Mouse (Mus musculus) naive thymus-derived CD4-positive, alpha-beta T cell, adult 2 months (primary cell): Measurements from ENCODE around the gene Ctrb1.

Experiments
- DNase-seq: peaks from one replicate; pipeline ENCODE4 v3.0.0-alpha.2; 2011; ENCODE audit warnings: low read depth

The Ctrb1 gene

GRCm38 (mm10) chr8:111680423-111681028 lies 10.3 kb downstream of the Ctrb1 start:
- no peak for DNase-seq

DNA sequence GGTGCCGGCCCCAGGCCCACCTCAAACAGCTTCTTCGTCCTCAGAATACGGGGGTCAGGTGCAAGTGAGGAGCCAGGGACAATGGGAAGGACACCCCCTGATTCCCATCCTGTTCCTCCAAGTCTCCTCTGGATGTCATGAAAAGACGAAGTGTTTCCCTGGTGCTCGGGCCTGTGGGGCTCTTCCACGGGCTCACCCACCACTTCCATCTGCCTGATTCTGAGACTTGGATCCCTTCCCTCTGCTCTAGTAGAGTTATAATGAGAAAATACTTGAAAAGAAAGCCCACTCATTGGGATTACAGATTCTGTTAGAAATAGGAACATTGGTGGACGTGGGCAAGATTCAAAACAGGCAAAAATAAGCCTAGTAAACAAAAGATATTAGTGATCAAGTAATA lies 12.0 kb downstream of the Ctrb1 start:
- no peak for DNase-seq

- peak; percentile 79 for DNase-seq
These were observed 12.7 kb downstream of the Ctrb1 start for GRCm38 (mm10) chr8:111678111-111678510.

- peak; percentile 59 for DNase-seq
These were observed 14.6 kb downstream of the Ctrb1 start for GRCm38 (mm10) chr8:111676237-111676636.

- DNase-seq: no peak
These were observed 24.1 kb downstream of the Ctrb1 start for GRCm38 (mm10) chr8:111666751-111667150.

- DNase-seq: peak; percentile 71
These were observed 28.3 kb downstream of the Ctrb1 start for GRCm38 (mm10) chr8:111662473-111662872.

- no peak for DNase-seq
These were observed 31.9 kb downstream of the Ctrb1 start for GRCm38 (mm10) chr8:111658819-111659423.

GRCm38 (mm10) chr8:111657312-111657854 lies 33.4 kb downstream of the Ctrb1 start:
- no peak for DNase-seq

- DNase-seq: no peak
These were observed 37.3 kb downstream of the Ctrb1 start for GRCm38 (mm10) chr8:111653524-111653923.

- DNase-seq: no peak
These were observed 40.2 kb downstream of the Ctrb1 start for GRCm38 (mm10) chr8:111650651-111651050.

DNA sequence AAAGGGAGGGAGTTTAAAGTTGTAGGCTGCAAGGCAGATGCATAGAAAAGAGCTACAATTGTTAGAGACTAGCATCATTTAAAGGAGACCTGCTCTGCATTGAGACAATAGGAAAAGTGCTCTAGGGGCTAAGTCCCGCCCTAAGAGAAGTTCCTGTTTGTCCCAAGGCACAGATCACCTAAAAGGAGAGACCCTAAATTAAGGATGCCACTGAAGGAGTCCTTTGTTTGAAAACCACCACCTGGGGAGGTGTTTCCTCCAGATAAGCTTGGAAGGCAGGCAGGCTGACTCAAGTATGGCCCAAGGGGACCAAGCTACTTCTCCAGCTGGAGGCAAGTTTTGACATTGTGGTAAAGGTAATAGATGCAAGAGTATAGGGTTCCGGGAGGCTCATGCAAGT lies 42.0 kb downstream of the Ctrb1 start:
- DNase-seq: no peak

DNA sequence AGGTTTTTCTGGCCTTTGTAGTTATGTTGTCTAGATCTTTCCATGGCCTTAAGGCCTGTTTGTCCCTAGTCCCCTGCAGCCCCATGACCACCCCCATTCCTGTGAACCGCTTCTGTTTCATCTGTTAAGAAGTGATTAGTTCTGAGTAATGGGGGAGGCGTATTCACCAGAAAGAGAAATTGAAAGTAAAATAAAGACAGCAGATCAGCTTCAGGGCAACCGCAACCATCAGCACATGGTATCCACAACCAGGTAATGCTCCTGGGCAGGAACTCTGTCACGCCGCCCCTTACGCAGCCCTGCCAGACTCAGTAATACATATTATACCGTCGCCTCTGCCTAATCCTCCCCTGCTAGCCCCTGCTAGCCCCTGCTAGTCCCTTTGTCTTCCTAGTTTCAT lies 45.1 kb downstream of the Ctrb1 start:
- peak; percentile 76 for DNase-seq

- peak; percentile 87 for DNase-seq
These were observed 46.3 kb downstream of the Ctrb1 start for GRCm38 (mm10) chr8:111644286-111645051.

DNA sequence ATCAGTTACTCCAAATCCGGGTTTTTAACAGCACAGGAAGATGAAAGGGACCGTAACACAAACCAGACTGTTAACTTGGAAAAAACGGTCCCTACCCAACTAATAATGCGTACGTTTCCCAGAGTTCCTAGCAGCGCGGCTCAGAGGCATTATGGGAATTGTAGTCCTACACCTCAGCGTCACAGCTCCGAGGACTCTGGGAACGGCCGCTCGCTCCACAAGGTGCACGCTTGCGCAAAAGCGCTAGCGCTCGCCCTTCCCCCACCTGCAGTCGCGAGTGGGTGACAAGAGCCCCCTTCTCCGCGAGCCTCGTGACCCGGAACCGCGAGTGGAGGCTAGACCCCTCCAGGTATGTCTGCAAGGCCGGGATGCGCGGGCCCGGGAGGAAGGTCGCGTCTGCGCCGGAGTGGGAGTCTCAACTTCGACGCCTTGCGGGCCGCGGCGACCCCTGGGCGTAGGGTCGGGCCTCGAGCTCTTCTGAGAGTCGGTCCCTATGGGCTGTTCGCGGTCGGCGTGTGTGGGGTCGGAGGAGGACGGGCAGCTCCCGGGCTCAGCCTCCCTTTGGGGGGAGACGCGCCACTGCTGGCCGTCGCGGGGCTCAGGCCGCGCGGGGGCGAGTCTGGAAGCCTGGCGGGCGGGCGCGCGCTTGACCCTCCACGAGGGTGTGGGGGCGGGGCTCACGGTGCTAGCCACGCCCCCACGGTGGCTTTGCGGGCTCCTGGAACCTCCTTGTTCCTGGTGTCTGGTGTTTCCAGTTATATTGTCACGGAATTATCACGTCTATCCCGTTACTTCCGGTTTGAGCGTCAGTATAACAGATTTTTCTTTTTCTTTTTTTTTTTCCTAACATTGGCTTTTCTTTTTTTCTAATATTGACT lies 47.3 kb downstream of the Ctrb1 start, which contains the start of gene Zfp1:
Gene Zfp1 (plus strand): TSS at position 138 of the 878 bp plus-strand sequence.
- DNase-seq: peak; percentile 96

DNA sequence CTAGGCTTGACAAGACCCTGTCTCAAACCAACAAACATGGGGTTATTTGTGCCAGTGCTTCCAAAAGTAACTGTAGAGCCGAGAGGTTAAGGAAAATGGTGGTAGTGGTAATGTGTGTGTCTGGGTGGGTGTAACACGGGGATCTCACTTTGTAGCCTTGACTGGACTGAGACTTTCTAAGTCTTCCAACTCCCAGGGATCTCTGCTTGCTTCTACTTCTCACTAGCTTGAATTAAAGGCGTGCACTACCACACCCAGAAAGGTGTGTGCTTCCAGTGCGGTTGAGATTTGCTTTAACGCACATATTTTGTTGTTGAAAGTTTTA lies 47.9 kb downstream of the Ctrb1 start:
- DNase-seq: no peak

GRCm38 (mm10) chr8:111642496-111642895 lies 48.3 kb downstream of the Ctrb1 start:
- no peak for DNase-seq

DNA sequence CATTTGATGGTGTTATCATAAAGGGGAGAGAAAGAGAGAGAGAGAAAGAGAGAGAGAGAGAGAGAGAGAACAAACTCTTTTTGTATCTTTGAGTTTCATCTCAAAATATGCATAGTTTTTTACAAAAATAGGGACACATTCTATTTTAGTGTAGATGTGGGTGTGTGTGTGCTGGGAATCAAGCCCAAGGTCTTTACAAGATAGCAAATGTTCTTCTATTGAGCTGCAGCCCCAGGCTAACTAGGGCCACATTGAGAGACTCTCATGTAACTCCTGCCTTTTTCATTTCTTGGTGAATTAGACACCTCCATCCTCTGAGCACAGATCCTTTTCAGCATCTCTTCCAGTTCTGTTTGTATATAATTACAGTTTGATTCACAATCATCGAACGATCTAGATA lies 49.7 kb downstream of the Ctrb1 start:
- DNase-seq: no peak

- no peak for DNase-seq
These were observed 52.7 kb downstream of the Ctrb1 start for GRCm38 (mm10) chr8:111638086-111638485.
